Mouse (Mus musculus): Measurements from ENCODE around the gene Robo1. TPM values are rescaled to one million over a fixed set of nuclear protein-coding genes. Genes with fewer than 3 reads are reported as not detected.

Gene Robo1
- polyA plus RNA-seq, 1 experiment = 3.5 TPM

DNA sequence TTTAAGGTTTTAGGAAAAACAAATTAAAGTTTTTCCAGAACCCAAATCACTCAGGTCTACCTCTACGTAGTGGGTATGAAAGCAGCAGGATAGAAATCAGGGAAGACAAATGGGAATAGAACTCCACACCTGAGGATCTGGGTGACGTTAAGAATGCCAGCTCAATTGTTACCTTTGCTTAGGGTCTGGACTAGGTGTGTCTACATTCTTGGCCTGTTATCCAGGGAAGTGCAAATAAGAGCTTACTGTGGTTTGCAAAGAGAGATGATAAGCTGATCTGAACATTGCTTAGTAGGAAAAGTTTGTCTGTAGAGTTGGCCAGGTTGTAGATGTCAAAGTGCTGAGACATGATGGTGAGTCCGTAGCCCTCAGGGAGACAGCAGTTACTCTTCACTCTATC lies 754.4 kb downstream of the Robo1 start:
- H3K36me3 ChIP-seq (ENCODE audit: control insufficient read depth, insufficient read depth, low read length) = no peaks in the 10 kb centered on the region
- no peaks in the 10 kb centered on the region for H3K4me1 ChIP-seq (ENCODE audit: control insufficient read depth, insufficient read depth, low read length)
- H3K27ac ChIP-seq (ENCODE audit: control insufficient read depth, insufficient read depth, low read depth, low read length) = no peak overlapping the region
- no peak for TF ChIP-seq CTCF (IDR thresholded peaks at IDR 0.05; ENCODE audit: control insufficient read depth, insufficient read depth, insufficient replicate concordance, low read depth, low read length)
- TF ChIP-seq POLR2A (IDR thresholded peaks at IDR 0.05; ENCODE audit: control insufficient read depth, low read depth, low read length) = no peak
- H3K27me3 ChIP-seq (ENCODE audit: control insufficient read depth, insufficient read depth, low read length) = no peaks in the 10 kb centered on the region
- no peak overlapping the region for H3K4me3 ChIP-seq (ENCODE audit: control insufficient read depth, low read depth, low read length)

DNA sequence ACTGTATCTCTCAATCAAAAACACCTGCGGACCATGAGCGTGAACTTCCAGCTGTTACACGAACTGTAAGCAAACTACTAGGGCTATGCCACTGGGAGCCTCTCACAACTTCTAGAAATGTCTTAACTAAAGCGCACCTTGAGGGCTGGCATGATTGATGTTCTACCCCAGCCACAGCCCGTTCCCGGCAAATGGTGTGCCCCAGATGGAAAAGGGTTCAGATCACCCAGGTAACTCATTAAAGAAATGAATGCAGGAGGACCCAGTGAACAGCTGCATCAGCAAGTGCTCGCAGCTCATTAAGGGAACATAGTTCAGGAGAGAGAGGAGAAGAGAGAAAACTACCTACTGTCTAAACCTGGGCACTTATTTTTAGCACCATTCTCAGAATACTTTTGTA lies 759.7 kb downstream of the Robo1 start:
- no peaks in the 10 kb centered on the region for H3K27me3 ChIP-seq (ENCODE audit: control insufficient read depth, insufficient read depth, low read length)
- H3K4me1 ChIP-seq (ENCODE audit: control insufficient read depth, insufficient read depth, low read length) = no peaks in the 10 kb centered on the region
- no peak overlapping the region for H3K27ac ChIP-seq (ENCODE audit: control insufficient read depth, insufficient read depth, low read depth, low read length)
- H3K4me3 ChIP-seq (ENCODE audit: control insufficient read depth, low read depth, low read length) = no peak overlapping the region
- no peak for TF ChIP-seq POLR2A (IDR thresholded peaks at IDR 0.05; ENCODE audit: control insufficient read depth, low read depth, low read length)
- TF ChIP-seq CTCF (IDR thresholded peaks at IDR 0.05; ENCODE audit: control insufficient read depth, insufficient read depth, insufficient replicate concordance, low read depth, low read length) = no peak
- H3K36me3 ChIP-seq (ENCODE audit: control insufficient read depth, insufficient read depth, low read length) = no peaks in the 10 kb centered on the region

DNA sequence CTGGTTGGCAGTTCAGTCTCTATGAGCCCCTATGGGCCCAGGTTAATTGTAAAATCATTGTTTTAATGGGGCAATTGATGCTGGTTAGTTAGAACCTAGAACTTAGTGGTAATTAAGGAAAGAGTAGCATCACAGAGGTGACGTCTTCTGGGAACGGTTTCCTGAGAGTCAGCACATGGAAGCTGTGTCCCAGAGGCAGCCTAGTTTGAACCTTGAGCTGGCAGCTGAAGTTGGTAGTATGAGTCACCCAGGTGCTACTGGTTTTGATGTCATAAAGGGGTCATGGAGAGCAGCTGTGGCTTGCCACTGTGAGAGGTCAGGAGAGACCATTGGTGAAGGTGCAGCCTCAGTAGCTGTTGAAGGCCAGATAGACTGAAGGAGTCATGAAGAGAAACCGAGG lies 763.9 kb downstream of the Robo1 start:
- Histone ChIP-seq H3K27me3 (ENCODE audit: control insufficient read depth, insufficient read depth, low read length) (no peaks in the 10 kb centered on the region), H3K4me1 (ENCODE audit: control insufficient read depth, insufficient read depth, low read length) (no peaks in the 10 kb centered on the region), H3K36me3 (ENCODE audit: control insufficient read depth, insufficient read depth, low read length) (no peaks in the 10 kb centered on the region), H3K27ac (ENCODE audit: control insufficient read depth, insufficient read depth, low read depth, low read length) (peak overlapping the region; percentile 14; the same call in 1 of the 2 replicates), H3K4me3 (ENCODE audit: control insufficient read depth, low read depth, low read length) (peak overlapping the region; percentile 73)
- TF ChIP-seq POLR2A (IDR thresholded peaks at IDR 0.05; ENCODE audit: control insufficient read depth, low read depth, low read length) (peak; percentile 66; the same call in 1 of the 2 replicates), CTCF (IDR thresholded peaks at IDR 0.05; ENCODE audit: control insufficient read depth, insufficient read depth, insufficient replicate concordance, low read depth, low read length) (no peak)

DNA sequence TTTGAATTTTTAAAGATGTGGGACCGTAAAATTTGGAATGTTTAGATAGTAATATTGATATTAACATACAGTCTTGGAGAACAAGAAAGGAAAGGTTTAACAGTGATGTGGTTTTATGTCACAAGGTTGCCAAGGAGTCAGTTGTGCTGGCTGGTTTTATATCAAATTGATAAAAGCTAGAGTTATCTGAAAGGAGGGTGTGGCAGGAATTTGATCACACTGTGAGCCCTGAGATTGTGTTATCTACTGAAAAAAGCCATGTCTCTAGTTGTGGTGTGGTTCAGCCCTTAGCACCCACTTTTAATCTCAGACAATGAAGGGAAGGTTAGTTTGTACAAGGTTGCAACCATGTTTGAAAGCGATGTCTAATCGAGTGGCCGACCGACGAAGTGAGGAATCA lies 764.8 kb downstream of the Robo1 start:
- no peaks in the 10 kb centered on the region for H3K4me1 ChIP-seq (ENCODE audit: control insufficient read depth, insufficient read depth, low read length)
- TF ChIP-seq POLR2A (IDR thresholded peaks at IDR 0.05; ENCODE audit: control insufficient read depth, low read depth, low read length) (no peak), CTCF (IDR thresholded peaks at IDR 0.05; ENCODE audit: control insufficient read depth, insufficient read depth, insufficient replicate concordance, low read depth, low read length) (no peak)
- H3K4me3 ChIP-seq (ENCODE audit: control insufficient read depth, low read depth, low read length) = peak overlapping the region; percentile 77
- H3K27ac ChIP-seq (ENCODE audit: control insufficient read depth, insufficient read depth, low read depth, low read length) = no peak overlapping the region
- no peaks in the 10 kb centered on the region for H3K27me3 ChIP-seq (ENCODE audit: control insufficient read depth, insufficient read depth, low read length)
- no peaks in the 10 kb centered on the region for H3K36me3 ChIP-seq (ENCODE audit: control insufficient read depth, insufficient read depth, low read length)

DNA sequence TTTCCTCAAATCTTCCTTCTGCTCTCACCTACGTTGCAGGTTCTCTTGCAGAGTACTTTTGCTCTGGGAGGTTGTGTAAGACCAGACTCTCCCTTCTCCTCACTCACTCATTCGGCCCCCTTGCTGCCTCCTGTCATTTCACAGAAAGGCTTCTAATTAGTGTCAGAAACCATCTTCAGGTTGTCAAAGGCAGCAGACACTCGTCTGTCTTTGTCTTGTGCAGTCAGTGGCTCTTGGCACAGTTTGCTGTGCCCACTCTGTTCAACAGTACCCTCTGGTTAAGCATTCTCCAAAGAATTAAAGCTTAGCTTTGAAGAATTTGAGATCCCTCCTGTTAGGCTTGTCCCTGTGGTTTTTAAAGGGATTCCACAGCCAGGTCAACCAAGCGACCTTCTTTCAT lies 774.3 kb downstream of the Robo1 start:
- TF ChIP-seq POLR2A (IDR thresholded peaks at IDR 0.05; ENCODE audit: control insufficient read depth, low read depth, low read length) (no peak), CTCF (IDR thresholded peaks at IDR 0.05; ENCODE audit: control insufficient read depth, insufficient read depth, insufficient replicate concordance, low read depth, low read length) (no peak)

DNA sequence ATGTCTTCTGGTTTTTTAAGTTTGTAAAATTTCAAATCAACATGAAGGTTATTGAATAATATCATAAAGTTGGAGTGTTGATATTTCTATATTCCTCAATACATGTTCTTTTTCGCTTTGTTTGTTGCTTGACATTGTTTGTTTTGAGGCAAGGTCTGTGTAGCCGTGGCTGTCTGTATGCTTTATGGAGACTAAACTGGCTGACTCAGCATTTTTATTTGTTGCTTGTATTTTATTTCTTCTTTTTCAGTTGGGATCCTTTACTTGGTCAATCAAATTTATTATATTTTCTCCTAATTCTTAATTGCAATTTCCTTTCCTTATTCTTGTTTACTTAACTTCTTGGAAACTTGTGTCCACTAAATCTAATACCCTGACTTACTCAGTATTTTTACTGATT lies 775.0 kb downstream of the Robo1 start:
- H3K36me3 ChIP-seq (ENCODE audit: control insufficient read depth, insufficient read depth, low read length) = no peaks in the 10 kb centered on the region
- H3K4me1 ChIP-seq (ENCODE audit: control insufficient read depth, insufficient read depth, low read length) = no peaks in the 10 kb centered on the region
- H3K27me3 ChIP-seq (ENCODE audit: control insufficient read depth, insufficient read depth, low read length) = no peaks in the 10 kb centered on the region
- no peak overlapping the region for H3K4me3 ChIP-seq (ENCODE audit: control insufficient read depth, low read depth, low read length)
- H3K27ac ChIP-seq (ENCODE audit: control insufficient read depth, insufficient read depth, low read depth, low read length) = no peak overlapping the region
- TF ChIP-seq POLR2A (IDR thresholded peaks at IDR 0.05; ENCODE audit: control insufficient read depth, low read depth, low read length) (no peak), CTCF (IDR thresholded peaks at IDR 0.05; ENCODE audit: control insufficient read depth, insufficient read depth, insufficient replicate concordance, low read depth, low read length) (no peak)

More for the DNA sequence above, 774.3 kb downstream of the Robo1 start:
- no peak overlapping the region for H3K27ac ChIP-seq (ENCODE audit: control insufficient read depth, insufficient read depth, low read depth, low read length)
- H3K4me3 ChIP-seq (ENCODE audit: control insufficient read depth, low read depth, low read length) = no peak overlapping the region
- no peaks in the 10 kb centered on the region for H3K4me1 ChIP-seq (ENCODE audit: control insufficient read depth, insufficient read depth, low read length)
- no peaks in the 10 kb centered on the region for H3K27me3 ChIP-seq (ENCODE audit: control insufficient read depth, insufficient read depth, low read length)
- H3K36me3 ChIP-seq (ENCODE audit: control insufficient read depth, insufficient read depth, low read length) = no peaks in the 10 kb centered on the region
